Mouse (Mus musculus) C2C12 (cell line): ENCODE results near the gene Phf6. TPM values are rescaled to one million over a fixed set of nuclear protein-coding genes. Genes with fewer than 3 reads are reported as not detected.

Experiments used
- H3K27me3 ChIP-seq: one replicate; pipeline ENCODE4 v1.6.1; 2011; ENCODE audit not compliant: control insufficient read depth, insufficient read depth, insufficient read length
- H3K36me3 ChIP-seq: one replicate; pipeline ENCODE4 v1.6.1; 2011; ENCODE audit not compliant: control insufficient read depth, insufficient read depth
- H3K4me3 ChIP-seq: one replicate; pipeline ENCODE4 v1.5.1; 2011; ENCODE audit warnings: mild to moderate bottlenecking, control low read depth; ENCODE audit not compliant: poor library complexity, insufficient read depth, severe bottlenecking
- H3K79me2 ChIP-seq: one replicate; pipeline ENCODE4 v1.6.1; 2011; ENCODE audit not compliant: control insufficient read depth, insufficient read depth
- H3K79me3 ChIP-seq: one replicate; pipeline ENCODE4 v1.6.1; 2011; ENCODE audit warnings: low read depth, control low read depth
- H3ac ChIP-seq: one replicate; pipeline ENCODE3; 2011; ENCODE audit warnings: low read depth; ENCODE audit not compliant: control insufficient read depth, insufficient read length
- CEBPB ChIP-seq: IDR thresholded peaks from one replicate; pipeline ENCODE4 v1.6.1; 2011; ENCODE audit warnings: low read depth, mild to moderate bottlenecking, control low read depth, moderate library complexity
- CTCF ChIP-seq: IDR thresholded peaks from one replicate; pipeline ENCODE4 v1.5.1; 2011; ENCODE audit not compliant: control insufficient read depth, insufficient read depth, insufficient read length
- FOSL1 ChIP-seq: IDR thresholded peaks from one replicate; pipeline ENCODE4 v1.8.0; 2011; ENCODE audit warnings: mild to moderate bottlenecking, low read length; ENCODE audit not compliant: poor library complexity, insufficient read depth, severe bottlenecking
- MAX ChIP-seq: IDR thresholded peaks from one replicate; pipeline ENCODE4 v1.6.1; 2011; ENCODE audit warnings: mild to moderate bottlenecking, control low read depth
- MYOD1 ChIP-seq: IDR thresholded peaks from one replicate; pipeline ENCODE4 v1.6.1; 2011; ENCODE audit warnings: low read depth; ENCODE audit not compliant: control insufficient read depth, insufficient read length
- MYOG ChIP-seq: IDR thresholded peaks from one replicate; pipeline ENCODE4 v1.6.1; 2011; ENCODE audit not compliant: control insufficient read depth, insufficient read length; ENCODE audit errors: extremely low read depth
- USF1 ChIP-seq: IDR thresholded peaks from one replicate; pipeline ENCODE4 v1.6.1; 2011; ENCODE audit warnings: low read depth, mild to moderate bottlenecking, control low read depth, moderate library complexity
- polyA plus RNA-seq: library from polyadenylated mRNA; unstranded; fragments of >200 nt; fragmentation: generic; extraction: Trizol; gene quantifications from one replicate; pipeline ENCODE4 v1.2.1, GENCODE M21; 2012; ENCODE audit warnings: missing spikeins

Gene Phf6
- polyA plus RNA-seq, 1 experiment: 8.7 TPM

- Histone ChIP-seq H3K27me3 (no peaks in the 10 kb centered on the region), H3K4me3 (no peak overlapping the region), H3K36me3 (no peaks in the 10 kb centered on the region), H3K79me2 (no peaks in the 10 kb centered on the region), H3K79me3 (no peaks in the 10 kb centered on the region), H3ac (no peak overlapping the region)
- no peak for TF ChIP-seq MYOD1
- TF ChIP-seq CTCF: no peak
- TF ChIP-seq MAX: no peak
- TF ChIP-seq MYOG: no peak
- no peak for TF ChIP-seq CEBPB
- TF ChIP-seq USF1: no peak
- no peak for TF ChIP-seq FOSL1
Observed at GRCm38 (mm10) chrX:52961559-52962110, 49.6 kb downstream of the Phf6 start.

GRCm38 (mm10) chrX:52965149-52965548, 53.1 kb downstream of the Phf6 start:
- H3K27me3 ChIP-seq: no peaks in the 10 kb centered on the region
- H3ac ChIP-seq: no peak overlapping the region
- TF ChIP-seq USF1: no peak
- no peak for TF ChIP-seq MAX
- no peak for TF ChIP-seq CEBPB
- no peak for TF ChIP-seq FOSL1
- no peak for TF ChIP-seq CTCF
- no peak for TF ChIP-seq MYOG
- no peak for TF ChIP-seq MYOD1
- no peaks in the 10 kb centered on the region for H3K36me3 ChIP-seq
- no peaks in the 10 kb centered on the region for H3K79me2 ChIP-seq
- no peaks in the 10 kb centered on the region for H3K79me3 ChIP-seq
- H3K4me3 ChIP-seq: no peak overlapping the region

- TF ChIP-seq FOSL1: no peak
- TF ChIP-seq MYOD1: no peak
- no peak for TF ChIP-seq MAX
- TF ChIP-seq USF1: no peak
- no peak for TF ChIP-seq MYOG
- no peak for TF ChIP-seq CEBPB
- TF ChIP-seq CTCF: no peak
- no peak overlapping the region for H3ac ChIP-seq
- no peaks in the 10 kb centered on the region for H3K36me3 ChIP-seq
- no peaks in the 10 kb centered on the region for H3K79me3 ChIP-seq
- H3K4me3 ChIP-seq: no peak overlapping the region
- H3K79me2 ChIP-seq: no peaks in the 10 kb centered on the region
- no peaks in the 10 kb centered on the region for H3K27me3 ChIP-seq
Observed at GRCm38 (mm10) chrX:52971211-52972006, 59.3 kb downstream of the Phf6 start.

DNA sequence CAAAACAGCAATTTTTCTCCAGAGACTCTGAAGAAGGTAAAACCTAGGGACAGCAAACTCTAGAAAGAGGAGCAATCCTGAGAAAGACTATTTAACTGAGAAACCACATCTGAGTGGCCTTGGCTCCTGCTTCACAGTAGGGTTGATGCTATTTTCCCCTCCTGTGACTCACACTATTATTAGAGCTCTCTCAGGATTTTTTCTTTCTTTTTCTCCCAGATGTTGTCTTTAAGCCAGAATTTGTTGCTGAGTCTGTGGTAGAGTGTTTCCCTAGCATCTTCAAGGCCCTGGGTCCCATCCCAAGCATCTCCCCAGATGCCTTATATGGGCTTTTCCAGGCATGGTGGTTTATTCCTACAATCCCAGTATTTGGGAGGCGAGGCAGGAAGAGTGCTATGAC, 60.1 kb downstream of the Phf6 start:
- Histone ChIP-seq H3K27me3 (no peaks in the 10 kb centered on the region), H3ac (no peak overlapping the region), H3K36me3 (no peaks in the 10 kb centered on the region), H3K79me2 (no peaks in the 10 kb centered on the region), H3K4me3 (no peak overlapping the region), H3K79me3 (no peaks in the 10 kb centered on the region)
- TF ChIP-seq CEBPB: no peak
- no peak for TF ChIP-seq CTCF
- no peak for TF ChIP-seq MAX
- TF ChIP-seq MYOG: no peak
- TF ChIP-seq FOSL1: no peak
- no peak for TF ChIP-seq USF1
- no peak for TF ChIP-seq MYOD1

- H3K36me3 ChIP-seq: no peaks in the 10 kb centered on the region
Observed at GRCm38 (mm10) chrX:52972680-52973079, 60.6 kb downstream of the Phf6 start.

More at GRCm38 (mm10) chrX:52972680-52973079, 60.6 kb downstream of the Phf6 start:
- no peaks in the 10 kb centered on the region for H3K79me3 ChIP-seq
- no peak overlapping the region for H3ac ChIP-seq
- no peaks in the 10 kb centered on the region for H3K27me3 ChIP-seq
- no peak overlapping the region for H3K4me3 ChIP-seq
- no peak for TF ChIP-seq FOSL1
- TF ChIP-seq CEBPB: peak; percentile 68
- no peaks in the 10 kb centered on the region for H3K79me2 ChIP-seq
